14 mouse cellular contexts compared by ENCODE assay signal in genomic region chr13:38353420-38354255, GRCm38 (mm10). TPM values are rescaled to one million over a fixed set of nuclear protein-coding genes. Genes with fewer than 3 reads are reported as not detected.
DNase-seq lines count a peak whose midpoint lies in the region; ATAC-seq lines count a peak whose summit lies in the region.
"Had no signal": no experiment of that assay in that cellular context is flagged by ENCODE, and none has a peak within 500 bp of the region (broad histone marks: within the 10 kb centered on the region; RNA-seq: fewer than 3 reads in every experiment).

No protein-coding gene starts in this region.

- H3K9ac ChIP-seq in hindbrain, embryonic 15.5 days, result no peak overlapping the region
- no peak overlapping the region for H3K9ac ChIP-seq in hindbrain, embryonic 13.5 days
- no peak overlapping the region for H3K9ac ChIP-seq in midbrain, embryonic 14.5 days (replicated peaks; ENCODE audit: low read length)
- H3K9ac ChIP-seq in heart, embryonic 16.5 days (ENCODE audit: low read length), result no peak overlapping the region
- H3K9ac ChIP-seq: liver, embryonic 14.5 days had no signal

- no peak overlapping the region for H3K4me3 ChIP-seq in hindbrain, embryonic 15.5 days
- no peak overlapping the region for H3K4me3 ChIP-seq in hindbrain, embryonic 13.5 days
- H3K4me3 ChIP-seq in midbrain, embryonic 14.5 days (replicated peaks; ENCODE audit: low read depth, low read length), result no peak overlapping the region
- no peak overlapping the region for H3K4me3 ChIP-seq in midbrain, embryonic 10.5 days
- H3K4me3 ChIP-seq in heart, embryonic 16.5 days (ENCODE audit: low read length), result no peak overlapping the region

- 56% methylated on average over 24 of the region's 24 CpGs for WGBS in hindbrain, embryonic 15.5 days
- WGBS in hindbrain, embryonic 13.5 days, result 58% methylated on average over 24 of the region's 24 CpGs
- WGBS in midbrain, embryonic 14.5 days, result 61% methylated on average over 24 of the region's 24 CpGs
- 69% methylated on average over 24 of the region's 24 CpGs for WGBS in midbrain, embryonic 10.5 days
- 41% methylated on average over 24 of the region's 24 CpGs for WGBS in heart, embryonic 16.5 days

- H3K4me1 ChIP-seq in hindbrain, embryonic 15.5 days (replicated peaks), result 0 out of 2 replicates have a peak, but pooled peaks cover 3% of the 10 kb centered on the region
- 0 out of 2 replicates have a peak, but pooled peaks cover 5% of the 10 kb centered on the region for H3K4me1 ChIP-seq in hindbrain, embryonic 13.5 days (replicated peaks)
- no peaks in the 10 kb centered on the region for H3K4me1 ChIP-seq in midbrain, embryonic 14.5 days (ENCODE audit: control insufficient read depth, insufficient read depth, low read length)
- peaks cover 60% of the 10 kb centered on the region for H3K4me1 ChIP-seq in midbrain, embryonic 10.5 days
- H3K4me1 ChIP-seq in heart, embryonic 16.5 days (ENCODE audit: control insufficient read depth, insufficient read depth, low read length), result peaks cover 9% of the 10 kb centered on the region

- no peaks in the 10 kb centered on the region for H3K9me3 ChIP-seq in hindbrain, embryonic 15.5 days
- H3K9me3 ChIP-seq in hindbrain, embryonic 13.5 days, result no peaks in the 10 kb centered on the region
- no peaks in the 10 kb centered on the region for H3K9me3 ChIP-seq in midbrain, embryonic 14.5 days (ENCODE audit: control insufficient read depth, low read length)
- H3K9me3 ChIP-seq in midbrain, embryonic 10.5 days (replicated peaks), result no peaks in the 10 kb centered on the region
- no peaks in the 10 kb centered on the region for H3K9me3 ChIP-seq in heart, embryonic 16.5 days (replicated peaks; ENCODE audit: control insufficient read depth, low read length)

- H3K27ac ChIP-seq in hindbrain, embryonic 15.5 days (replicated peaks), result no peak overlapping the region
- H3K27ac ChIP-seq in hindbrain, embryonic 13.5 days, result no peak overlapping the region
- no peak overlapping the region for H3K27ac ChIP-seq in midbrain, embryonic 14.5 days (replicated peaks; ENCODE audit: low read depth, low read length)
- H3K27ac ChIP-seq in midbrain, embryonic 10.5 days (replicated peaks), result no peak overlapping the region
- H3K27ac ChIP-seq in heart, embryonic 16.5 days (ENCODE audit: low read length), result no peak overlapping the region
- H3K27ac ChIP-seq: liver, embryonic 14.5 days had no signal

- DNase-seq in midbrain, embryonic 14.5 days, result no peak
- DNase-seq in midbrain, embryonic 10.5 days (ENCODE audit: low spot score), result no peak
- no peak for DNase-seq in embryo, embryonic 9.5 days (ENCODE audit: extremely low spot score)
- no peak for DNase-seq in cerebellum, postnatal 25 days
- no peak for DNase-seq in thymus, postnatal 4 days
- DNase-seq: adrenal gland, adult 2 months; right cerebral cortex, postnatal 4 days had no signal

- no peak for ATAC-seq in hindbrain, embryonic 15.5 days (ENCODE audit: low FRiP score, low read depth)
- no peak for ATAC-seq in hindbrain, embryonic 13.5 days (ENCODE audit: low FRiP score)
- ATAC-seq in midbrain, embryonic 14.5 days (ENCODE audit: low FRiP score, low TSS enrichment), result no peak
- ATAC-seq in heart, embryonic 16.5 days (replicated peaks; ENCODE audit: extremely low read depth, insufficient read depth, low FRiP score), result peak; percentile 52; the same call in 1 of the 2 replicates
- ATAC-seq: intestine, embryonic 16.5 days; midbrain, embryonic 16.5 days had no signal

- 0 out of 2 replicates have a peak overlapping the region, but pooled peaks have one; percentile 5 for H3K4me2 ChIP-seq in hindbrain, embryonic 15.5 days
- H3K4me2 ChIP-seq in hindbrain, embryonic 13.5 days, result no peak overlapping the region
- H3K4me2 ChIP-seq in midbrain, embryonic 14.5 days (ENCODE audit: low read length), result peak overlapping the region; percentile 12; the same call in 1 of the 2 replicates
- H3K4me2 ChIP-seq in heart, embryonic 16.5 days (ENCODE audit: low read depth, low read length), result peak overlapping the region; percentile 43

- H3K36me3 ChIP-seq in hindbrain, embryonic 15.5 days, result no peaks in the 10 kb centered on the region
- no peaks in the 10 kb centered on the region for H3K36me3 ChIP-seq in hindbrain, embryonic 13.5 days
- no peaks in the 10 kb centered on the region for H3K36me3 ChIP-seq in midbrain, embryonic 14.5 days (ENCODE audit: control insufficient read depth, insufficient read depth, low read length)
- no peaks in the 10 kb centered on the region for H3K36me3 ChIP-seq in midbrain, embryonic 10.5 days
- no peaks in the 10 kb centered on the region for H3K36me3 ChIP-seq in heart, embryonic 16.5 days (ENCODE audit: control insufficient read depth, insufficient read depth)

- H3K27me3 ChIP-seq in hindbrain, embryonic 15.5 days, result peaks cover 3% of the 10 kb centered on the region; the same call in 1 of the 2 replicates
- H3K27me3 ChIP-seq in hindbrain, embryonic 13.5 days, result peaks cover 10% of the 10 kb centered on the region
- H3K27me3 ChIP-seq in midbrain, embryonic 14.5 days (ENCODE audit: control insufficient read depth, insufficient read depth, low read length), result peaks cover under 1% of the 10 kb centered on the region; the same call in 1 of the 2 replicates
- peaks cover 18% of the 10 kb centered on the region for H3K27me3 ChIP-seq in midbrain, embryonic 10.5 days (ENCODE audit: low read depth, poor library complexity, severe bottlenecking)
- H3K27me3 ChIP-seq in heart, embryonic 16.5 days (ENCODE audit: control insufficient read depth, insufficient read depth, low read length), result no peaks in the 10 kb centered on the region; the same call in 1 of the 2 replicates

RNA-seq across cellular contexts. Expression of gene Bmp6, which starts 8.7 kb away (rescaled TPM):
- polyA plus RNA-seq in hindbrain, embryonic 15.5 days (2015; fragmentation: Nextera tagmentation; extraction: Ambion mirVana), result 4.3 and 4.6 TPM in 2 replicates
- 3.0 and 3.1 TPM in 2 replicates for polyA plus RNA-seq in hindbrain, embryonic 13.5 days (2015; fragmentation: Nextera tagmentation; extraction: Ambion mirVana)
- polyA plus RNA-seq in midbrain, embryonic 14.5 days (2014; fragmentation: Nextera tagmentation; extraction: Ambion mirVana), result 0.86 and 4.2 TPM in 2 replicates
- polyA plus RNA-seq in midbrain, embryonic 10.5 days (2016; fragmentation: Nextera tagmentation; extraction: Ambion mirVana), result 2.5 and 2.7 TPM in 2 replicates
- 2.5 TPM in 2 replicates for polyA plus RNA-seq in heart, embryonic 16.5 days (2015; fragmentation: Nextera tagmentation; extraction: Ambion mirVana)
- polyA plus RNA-seq: C2C12 had no signal
